Mouse (Mus musculus): ENCODE measurements at regions not wholly inside any gene's neighbourhood (a gene's known extent, or its start where the extent isn't known, plus 50 kb on each side); places are given as distances from the start of the nearest gene placed in this dataset.

- DNase-seq (ENCODE audit: low spot score), result no peak
Measured at GRCm38 (mm10) chr17:45797121-45797520, 63.5 kb upstream of the 1600014C23Rik start.

- no peak for DNase-seq (ENCODE audit: low spot score)
Measured at GRCm38 (mm10) chr17:45794926-45795325, 61.3 kb upstream of the 1600014C23Rik start.

- DNase-seq (ENCODE audit: low spot score), result no peak
Measured at GRCm38 (mm10) chr17:45790959-45791520, 57.4 kb upstream of the 1600014C23Rik start.

GRCm38 (mm10) chr17:45789777-45790176 lies 56.1 kb upstream of the 1600014C23Rik start:
- no peak for DNase-seq (ENCODE audit: low spot score)

- DNase-seq (ENCODE audit: low spot score), result no peak
Measured at GRCm38 (mm10) chr17:45784905-45785304, 51.3 kb upstream of the 1600014C23Rik start.

- no peak for DNase-seq (ENCODE audit: low spot score)
Measured at GRCm38 (mm10) chr17:45784496-45784895, 50.9 kb upstream of the 1600014C23Rik start.
